Mouse (Mus musculus): ENCODE measurements around the gene Lmln.

DNA sequence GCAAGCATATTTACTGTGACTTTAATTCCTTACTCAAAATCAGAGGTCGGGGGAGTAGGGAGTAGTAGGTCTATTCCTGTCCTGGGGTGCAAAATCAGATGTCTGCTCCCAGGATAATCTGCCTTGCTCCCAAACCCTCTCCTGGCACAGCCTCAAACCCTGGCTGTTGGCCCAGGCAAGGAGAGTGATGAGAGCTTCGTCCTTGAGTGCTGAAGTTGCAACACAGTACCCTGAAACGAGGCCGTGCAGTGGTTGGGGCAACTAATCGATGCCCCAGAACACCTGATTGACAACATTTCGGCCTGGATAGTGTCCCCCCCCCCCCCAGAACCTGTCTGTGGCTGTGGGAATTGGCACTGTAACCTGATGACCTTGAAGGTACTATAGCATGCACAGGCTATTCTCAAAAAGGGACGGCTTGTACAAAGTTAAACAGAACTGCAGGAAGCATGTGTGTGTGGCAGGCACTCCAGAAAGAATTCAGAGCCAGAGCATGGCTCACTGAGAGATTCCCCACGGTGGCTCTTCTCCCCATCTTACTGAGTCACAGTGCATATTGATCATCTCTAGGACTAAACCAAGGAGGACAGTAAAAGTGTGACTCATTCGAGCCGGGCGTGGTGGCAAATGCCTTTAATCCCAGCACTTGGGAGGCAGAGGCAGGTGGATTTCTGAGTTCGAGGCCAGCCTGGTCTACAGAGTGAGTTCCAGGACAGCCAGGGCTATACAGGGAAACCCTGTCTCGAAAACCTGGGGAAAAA lies 101.2 kb downstream of the Lmln start:
- TF ChIP-seq CTCF (IDR thresholded peaks at IDR 0.05; ENCODE audit: insufficient read depth, low read depth, low read length) (no peak), POLR2A (IDR thresholded peaks at IDR 0.05; ENCODE audit: insufficient read depth, low read depth, low read length) (no peak)

Measured in olfactory bulb, adult 2 months (tissue).